Mouse (Mus musculus) small intestine, adult 2 months (tissue): Measurements from ENCODE around the gene Alk.

ENCODE experiments used
- CTCF ChIP-seq: fragments of 200-500 bp; IDR thresholded peaks from 2 replicates; pipeline ENCODE4 v1.5.1; 2012; ENCODE audit warnings: low read depth, mild to moderate bottlenecking, control low read depth, inconsistent platforms, low read length, moderate library complexity, mixed read lengths; ENCODE audit not compliant: insufficient replicate concordance, insufficient read length; ENCODE audit errors: extremely low read depth
- POLR2A ChIP-seq: fragments of 200-500 bp; IDR thresholded peaks from 2 replicates; pipeline ENCODE4 v1.6.1; 2012; ENCODE audit warnings: low read depth, mild to moderate bottlenecking, control low read depth, inconsistent platforms, low read length, moderate library complexity

GRCm38 (mm10) chr17:72646167-72646566, 41.7 kb upstream of the Alk start:
- TF ChIP-seq POLR2A (no peak), CTCF (no peak)
